Mouse (Mus musculus) midbrain, embryonic 15.5 days (tissue): ENCODE results near the gene Ntrk2. TPM values are rescaled to one million over a fixed set of nuclear protein-coding genes. Genes with fewer than 3 reads are reported as not detected.

Experiments
- ATAC-seq: fragments of 200-750 bp; cut with Nextera tagmentation; replicated peaks from 2 replicates; pipeline ENCODE4 v1.8.0; 2017; ENCODE audit warnings: moderate TSS enrichment
- H3K27ac ChIP-seq: fragments of 300-500 bp; sonication (generic); 2 replicates; pipeline ENCODE4 v1.5.1; 2015; ENCODE audit warnings: mild to moderate bottlenecking, inconsistent platforms
- H3K27me3 ChIP-seq: fragments of 300-500 bp; sonication (generic); replicated peaks from 2 replicates; pipeline ENCODE4 v1.6.1; 2015; ENCODE audit warnings: inconsistent platforms
- H3K36me3 ChIP-seq: fragments of 300-500 bp; sonication (generic); replicated peaks from 2 replicates; pipeline ENCODE4 v1.6.1; 2015; ENCODE audit warnings: inconsistent platforms
- H3K4me1 ChIP-seq: fragments of 300-500 bp; sonication (generic); 2 replicates; pipeline ENCODE4 v1.6.1; 2015; ENCODE audit warnings: inconsistent platforms
- H3K4me2 ChIP-seq: fragments of 300-500 bp; sonication (generic); 2 replicates; pipeline ENCODE4 v1.6.1; 2015; ENCODE audit warnings: inconsistent platforms, mild to moderate bottlenecking, moderate library complexity
- H3K4me3 ChIP-seq: fragments of 300-500 bp; sonication (generic); 2 replicates; pipeline ENCODE4 v1.5.1; 2015; ENCODE audit warnings: mild to moderate bottlenecking, inconsistent platforms
- H3K9ac ChIP-seq: fragments of 300-500 bp; sonication (generic); 2 replicates; pipeline ENCODE4 v1.6.1; 2015; ENCODE audit warnings: mild to moderate bottlenecking, inconsistent platforms
- H3K9me3 ChIP-seq: fragments of 300-500 bp; sonication (generic); 2 replicates; pipeline ENCODE4 v1.6.1; 2016; ENCODE audit warnings: inconsistent platforms
- WGBS: fragments of 180-500 bp; shearing (Covaris S2); methylation state at CpG from one replicate; pipeline ENCODE4 v1.1.7; 2015; ENCODE audit warnings: mixed read lengths; 5-methylcytosine and 5-hydroxymethylcytosine counted together
- polyA plus RNA-seq: library from polyadenylated mRNA; unstranded; fragments of >200 nt; fragmentation: Nextera tagmentation; extraction: Ambion mirVana; gene quantifications from 2 replicates; pipeline ENCODE4 v1.2.1, GENCODE M21; 2015

Ntrk2 gene
- polyA plus RNA-seq, 1 experiment from 2014 or later = 121 TPM

- Histone ChIP-seq H3K9me3 (no peaks in the 10 kb centered on the region), H3K9ac (peak overlapping the region; percentile 92), H3K27me3 (peaks cover 4% of the 10 kb centered on the region; the same call in 1 of the 2 replicates), H3K4me2 (peak overlapping the region; percentile 82), H3K36me3 (no peaks in the 10 kb centered on the region), H3K27ac (peak overlapping the region; percentile 97), H3K4me1 (peaks cover 40% of the 10 kb centered on the region), H3K4me3 (peak overlapping the region; percentile 93)
- peak; percentile 83 for ATAC-seq
- WGBS = under 1% methylated on average over 50 of the region's 50 CpGs
These were observed 1.4 kb downstream of the Ntrk2 start for GRCm38 (mm10) chr13:58807629-58808363.

GRCm38 (mm10) chr13:58808381-58808821 lies 2.0 kb downstream of the Ntrk2 start:
- Histone ChIP-seq H3K4me3 (peak overlapping the region; percentile 93), H3K9me3 (no peaks in the 10 kb centered on the region), H3K9ac (peak overlapping the region; percentile 92), H3K27ac (peak overlapping the region; percentile 97), H3K27me3 (peaks cover 4% of the 10 kb centered on the region; the same call in 1 of the 2 replicates), H3K36me3 (no peaks in the 10 kb centered on the region), H3K4me2 (peak overlapping the region; percentile 82), H3K4me1 (peaks cover 43% of the 10 kb centered on the region)
- WGBS = under 1% methylated on average over 32 of the region's 32 CpGs
- ATAC-seq = peak; percentile 44

GRCm38 (mm10) chr13:58809930-58810329 lies 3.6 kb downstream of the Ntrk2 start:
- Histone ChIP-seq H3K4me2 (peak overlapping the region; percentile 82), H3K9me3 (no peaks in the 10 kb centered on the region), H3K9ac (peak overlapping the region; percentile 92), H3K4me1 (peaks cover 47% of the 10 kb centered on the region), H3K27me3 (no peaks in the 10 kb centered on the region; the same call in 1 of the 2 replicates), H3K4me3 (peak overlapping the region; percentile 93), H3K27ac (peak overlapping the region; percentile 64), H3K36me3 (0 out of 2 replicates have a peak, but pooled peaks cover 4% of the 10 kb centered on the region)
- 47% methylated on average over 8 of the region's 8 CpGs for WGBS
- no peak for ATAC-seq

GRCm38 (mm10) chr13:58824752-58825151 lies 18.4 kb downstream of the Ntrk2 start:
- 73% methylated on average over 7 of the region's 7 CpGs for WGBS
- Histone ChIP-seq H3K4me2 (no peak overlapping the region), H3K27me3 (no peaks in the 10 kb centered on the region), H3K9me3 (no peaks in the 10 kb centered on the region), H3K4me3 (no peak overlapping the region), H3K27ac (no peak overlapping the region), H3K4me1 (peaks cover 8% of the 10 kb centered on the region), H3K9ac (no peak overlapping the region), H3K36me3 (no peaks in the 10 kb centered on the region)
- no peak for ATAC-seq

- Histone ChIP-seq H3K27ac (no peak overlapping the region), H3K9ac (no peak overlapping the region), H3K36me3 (no peaks in the 10 kb centered on the region), H3K4me3 (no peak overlapping the region), H3K4me1 (peaks cover 9% of the 10 kb centered on the region), H3K27me3 (no peaks in the 10 kb centered on the region), H3K9me3 (no peaks in the 10 kb centered on the region), H3K4me2 (no peak overlapping the region)
- ATAC-seq = no peak
- WGBS = 29% methylated on average over 14 of the region's 14 CpGs
These were observed 20.2 kb downstream of the Ntrk2 start for GRCm38 (mm10) chr13:58826356-58827197.

- no peak for ATAC-seq
- H3K9me3 ChIP-seq = no peaks in the 10 kb centered on the region
- WGBS = 41% methylated on average over 4 of the region's 4 CpGs
- H3K27me3 ChIP-seq = no peaks in the 10 kb centered on the region
- peaks cover 15% of the 10 kb centered on the region; the same call in 1 of the 2 replicates for H3K4me1 ChIP-seq
- no peak overlapping the region for H3K4me3 ChIP-seq
- H3K36me3 ChIP-seq = no peaks in the 10 kb centered on the region
- no peak overlapping the region for H3K27ac ChIP-seq
- H3K4me2 ChIP-seq = no peak overlapping the region
- no peak overlapping the region for H3K9ac ChIP-seq
These were observed 25.6 kb downstream of the Ntrk2 start for GRCm38 (mm10) chr13:58831999-58832398.

- H3K9ac ChIP-seq = no peak overlapping the region
- H3K36me3 ChIP-seq = no peaks in the 10 kb centered on the region
- H3K4me3 ChIP-seq = no peak overlapping the region
- no peaks in the 10 kb centered on the region for H3K9me3 ChIP-seq
- no peaks in the 10 kb centered on the region for H3K27me3 ChIP-seq
- no peak overlapping the region for H3K27ac ChIP-seq
- H3K4me1 ChIP-seq = peaks cover 15% of the 10 kb centered on the region; the same call in 1 of the 2 replicates
- H3K4me2 ChIP-seq = no peak overlapping the region
- no peak for ATAC-seq
- WGBS = 74% methylated on average over 4 of the region's 4 CpGs
These were observed 28.4 kb downstream of the Ntrk2 start for GRCm38 (mm10) chr13:58834726-58835125.

- 93% methylated on average over 1 of the region's 1 CpGs for WGBS
- H3K27ac ChIP-seq = no peak overlapping the region
- no peaks in the 10 kb centered on the region for H3K9me3 ChIP-seq
These were observed 30.5 kb downstream of the Ntrk2 start for GRCm38 (mm10) chr13:58836891-58837290.

GRCm38 (mm10) chr13:58838110-58838509 lies 31.7 kb downstream of the Ntrk2 start:
- H3K4me2 ChIP-seq = no peak overlapping the region
- no peak for ATAC-seq
- no peak overlapping the region for H3K4me3 ChIP-seq
- no peaks in the 10 kb centered on the region for H3K9me3 ChIP-seq
- no peaks in the 10 kb centered on the region for H3K36me3 ChIP-seq
- H3K27me3 ChIP-seq = no peaks in the 10 kb centered on the region
- H3K27ac ChIP-seq = no peak overlapping the region
- WGBS = 86% methylated on average over 8 of the region's 8 CpGs
- no peak overlapping the region for H3K9ac ChIP-seq
- peaks cover 10% of the 10 kb centered on the region; the same call in 1 of the 2 replicates for H3K4me1 ChIP-seq

More at GRCm38 (mm10) chr13:58836891-58837290, 30.5 kb downstream of the Ntrk2 start:
- Histone ChIP-seq H3K4me2 (no peak overlapping the region), H3K36me3 (no peaks in the 10 kb centered on the region), H3K27me3 (no peaks in the 10 kb centered on the region), H3K4me1 (peaks cover 15% of the 10 kb centered on the region; the same call in 1 of the 2 replicates), H3K4me3 (no peak overlapping the region), H3K9ac (no peak overlapping the region)
- no peak for ATAC-seq

- no peaks in the 10 kb centered on the region for H3K27me3 ChIP-seq
- H3K9ac ChIP-seq = no peak overlapping the region
- ATAC-seq = peak; percentile 78
- H3K4me3 ChIP-seq = no peak overlapping the region
- H3K4me2 ChIP-seq = no peak overlapping the region
- 0 out of 2 replicates have a peak, but pooled peaks cover 2% of the 10 kb centered on the region for H3K36me3 ChIP-seq
- WGBS = 41% methylated on average over 7 of the region's 7 CpGs
- H3K9me3 ChIP-seq = no peaks in the 10 kb centered on the region
- H3K27ac ChIP-seq = no peak overlapping the region
- peaks cover 14% of the 10 kb centered on the region for H3K4me1 ChIP-seq
These were observed 34.5 kb downstream of the Ntrk2 start for GRCm38 (mm10) chr13:58840731-58841359.

GRCm38 (mm10) chr13:58843826-58844225 lies 37.5 kb downstream of the Ntrk2 start:
- ATAC-seq = no peak
- WGBS = 86% methylated on average over 9 of the region's 9 CpGs

GRCm38 (mm10) chr13:58848578-58848977 lies 42.2 kb downstream of the Ntrk2 start:
- H3K4me2 ChIP-seq = no peak overlapping the region
- no peak overlapping the region for H3K27ac ChIP-seq
- no peak overlapping the region for H3K4me3 ChIP-seq
- no peaks in the 10 kb centered on the region for H3K27me3 ChIP-seq
- no peaks in the 10 kb centered on the region for H3K9me3 ChIP-seq
- H3K4me1 ChIP-seq = peaks cover 10% of the 10 kb centered on the region
- H3K36me3 ChIP-seq = peaks cover 14% of the 10 kb centered on the region; the same call in 1 of the 2 replicates
- H3K9ac ChIP-seq = no peak overlapping the region
- no peak for ATAC-seq
- 88% methylated on average over 4 of the region's 4 CpGs for WGBS

More at GRCm38 (mm10) chr13:58843826-58844225, 37.5 kb downstream of the Ntrk2 start:
- Histone ChIP-seq H3K9me3 (no peaks in the 10 kb centered on the region), H3K9ac (no peak overlapping the region), H3K27ac (no peak overlapping the region), H3K36me3 (peaks cover 13% of the 10 kb centered on the region; the same call in 1 of the 2 replicates), H3K4me1 (peaks cover 14% of the 10 kb centered on the region), H3K27me3 (no peaks in the 10 kb centered on the region), H3K4me2 (no peak overlapping the region), H3K4me3 (no peak overlapping the region)
